Mouse (Mus musculus) 3T3-L1 (cell line): Measurements from ENCODE around the gene Dhx34.

ENCODE experiments used
- DNase-seq: peaks from one replicate; pipeline ENCODE4 v3.0.0-alpha.2; 2015; ENCODE audit warnings: low read depth, low spot score

The Dhx34 gene

DNA sequence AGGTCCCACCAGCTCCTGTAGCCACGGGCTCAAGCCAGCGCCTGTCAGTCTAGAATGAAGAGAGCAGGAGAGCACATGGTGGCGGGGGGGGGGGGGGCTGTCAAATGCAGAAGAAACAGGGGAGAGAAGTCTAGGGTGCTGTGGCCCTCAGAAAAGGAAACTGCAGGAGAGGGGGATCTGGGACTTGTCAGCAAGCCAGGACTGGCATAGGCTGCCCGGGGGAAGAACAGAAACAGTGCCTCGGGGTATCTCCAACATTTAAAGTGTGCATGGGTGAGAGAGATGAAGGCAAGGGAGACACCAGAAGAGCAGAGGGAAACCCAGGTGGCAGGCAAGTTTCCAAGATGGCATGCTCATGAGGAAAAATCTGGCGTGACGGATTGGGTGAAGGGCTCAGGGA is 59.8 kb downstream of the Dhx34 start:
- no peak for DNase-seq

DNA sequence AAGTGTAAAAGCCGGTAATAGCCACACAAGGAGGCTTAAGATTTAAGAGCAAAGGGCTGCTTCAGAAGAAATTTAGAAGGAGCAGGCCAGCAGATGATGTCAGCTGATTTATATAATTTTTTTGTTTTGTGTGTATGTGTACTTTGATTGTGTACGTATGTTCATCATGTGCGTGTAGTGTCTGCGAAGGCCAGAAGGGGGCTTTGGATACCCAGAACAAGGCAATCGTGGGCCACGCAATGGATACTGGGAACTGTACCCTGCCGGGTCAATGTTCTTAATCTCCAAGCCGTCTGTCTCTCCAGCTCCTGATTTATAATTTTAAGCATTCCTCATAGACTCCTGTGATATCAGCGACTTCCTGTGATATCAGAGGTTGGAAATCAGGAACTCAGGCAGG is 60.5 kb downstream of the Dhx34 start:
- DNase-seq = no peak

GRCm38 (mm10) chr7:16160702-16161101 is 61.1 kb downstream of the Dhx34 start:
- DNase-seq = no peak

- DNase-seq = no peak
These were observed 63.1 kb downstream of the Dhx34 start for GRCm38 (mm10) chr7:16158735-16159134.

GRCm38 (mm10) chr7:16156105-16156714 is 65.6 kb downstream of the Dhx34 start:
- DNase-seq = peak; percentile 3

DNA sequence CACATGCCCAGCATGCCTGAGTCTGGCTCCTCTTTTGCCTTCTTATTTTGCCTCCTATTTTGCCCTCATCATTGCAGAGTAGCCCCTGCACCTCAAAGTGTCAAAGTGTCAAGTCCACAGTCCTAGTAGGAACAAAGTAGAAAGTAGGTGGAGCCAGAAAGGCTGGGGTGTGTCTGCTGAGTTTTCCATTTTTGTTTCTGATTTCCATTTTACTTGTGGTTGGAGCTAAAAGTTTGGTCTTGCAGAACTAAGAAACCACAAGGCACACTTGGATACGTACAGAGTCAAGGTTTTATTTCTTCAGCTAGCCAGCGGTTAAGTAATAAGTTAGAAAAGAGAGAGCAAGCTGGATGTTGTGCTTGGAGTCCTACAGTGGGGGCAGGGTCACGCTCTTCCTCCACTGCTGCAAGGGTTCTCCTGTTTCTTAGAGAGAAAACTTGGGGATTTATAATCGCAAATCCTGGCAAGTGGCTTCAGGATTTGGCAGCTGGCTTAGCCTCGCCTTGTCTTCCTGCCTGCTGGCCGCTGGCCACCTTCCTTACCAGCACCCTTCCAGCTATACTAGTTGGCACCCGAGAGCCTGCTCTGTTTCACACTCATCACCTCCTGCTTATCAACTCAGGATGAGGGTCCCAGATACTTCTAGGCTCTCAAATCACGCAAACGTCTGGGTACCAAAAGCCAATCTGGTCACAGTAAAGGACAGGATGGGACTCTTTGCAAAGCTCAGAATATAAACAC is 66.5 kb downstream of the Dhx34 start:
- peak; percentile 18 for DNase-seq

DNA sequence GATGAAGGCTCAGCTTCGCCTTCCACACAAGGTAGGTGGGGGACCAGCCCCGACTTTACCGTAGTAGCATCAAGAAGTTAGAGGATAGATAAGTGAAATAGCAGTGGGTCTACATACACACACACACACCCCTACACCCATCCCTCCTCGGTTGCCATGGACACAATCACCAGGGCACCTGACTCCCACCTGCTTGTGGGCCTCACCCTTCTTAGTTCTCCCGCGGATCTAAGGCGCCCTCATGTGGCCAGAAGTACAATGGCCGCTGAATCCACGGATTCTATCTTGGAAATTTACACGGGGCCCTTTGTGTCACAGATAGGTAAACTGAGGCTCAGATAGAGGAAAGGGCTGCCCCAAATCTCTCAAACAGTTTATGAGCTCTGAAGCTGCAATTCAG is 68.3 kb downstream of the Dhx34 start:
- peak; percentile 54 for DNase-seq

DNA sequence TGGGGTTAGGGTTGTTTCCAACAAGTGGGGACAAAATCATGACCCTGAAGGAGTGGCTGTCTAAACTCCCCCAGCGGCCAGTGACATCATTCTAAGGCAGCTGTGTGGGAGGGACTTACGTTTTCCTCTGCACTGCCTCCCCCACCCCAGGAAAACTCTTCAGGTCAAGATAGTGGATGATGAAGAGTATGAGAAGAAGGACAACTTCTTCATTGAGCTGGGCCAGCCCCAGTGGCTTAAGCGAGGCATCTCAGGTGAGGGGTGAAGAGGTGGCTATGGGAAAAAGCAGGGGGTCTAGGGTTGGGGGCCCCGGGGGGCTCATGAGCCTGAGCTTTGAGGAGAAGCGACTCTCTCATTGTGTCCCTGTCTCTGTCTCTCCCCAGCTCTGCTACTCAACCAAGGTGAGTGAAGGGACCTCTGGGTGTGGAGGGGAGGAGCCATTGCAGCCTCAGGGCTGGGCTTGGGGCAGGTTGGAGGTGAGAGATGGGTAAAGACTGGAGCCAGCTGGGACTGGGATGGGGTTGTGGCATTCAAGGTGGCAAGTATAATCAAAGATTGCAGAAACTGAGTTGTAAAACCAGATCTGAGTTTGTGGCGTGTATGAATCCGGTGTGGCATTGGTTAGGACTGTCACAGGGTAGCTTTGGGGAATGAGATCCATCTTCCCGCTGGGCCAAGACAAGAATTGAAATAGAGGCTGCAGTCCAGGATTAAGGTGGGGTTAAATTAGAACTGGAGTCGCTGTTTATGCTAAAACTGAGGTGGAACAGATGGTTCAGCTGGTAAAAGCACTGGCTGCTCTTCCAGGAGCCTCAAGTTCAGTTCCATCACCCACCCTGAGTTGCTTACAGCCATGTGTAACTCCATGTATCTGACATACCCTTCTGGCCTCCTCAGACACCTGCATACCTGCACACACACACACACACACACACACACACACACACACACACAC is 71.4 kb downstream of the Dhx34 start:
- no peak for DNase-seq

GRCm38 (mm10) chr7:16149241-16149640 is 72.6 kb downstream of the Dhx34 start:
- DNase-seq = no peak

- DNase-seq = peak; percentile 18
These were observed 74.2 kb downstream of the Dhx34 start for GRCm38 (mm10) chr7:16147643-16148042.
